Mouse (Mus musculus) CH12.LX (cell line): ENCODE measurements around the gene Nat8f4. TPM values are rescaled to one million over a fixed set of nuclear protein-coding genes. Genes with fewer than 3 reads are reported as not detected.
"Not testable (repeated sequence)": the region's sequence is repeated elsewhere in the genome, so short reads cannot be mapped to it uniquely, and the experiment has no call there.

Source experiments
- DNase-seq: peaks from one replicate; pipeline ENCODE4 v3.0.0-alpha.2; 2013; ENCODE audit errors: extremely low read depth
- H3K27ac ChIP-seq: 2 replicates; pipeline ENCODE4 v1.5.1; 2012; ENCODE audit warnings: low read depth, mild to moderate bottlenecking, control low read depth, moderate library complexity; ENCODE audit not compliant: insufficient read depth
- H3K27me3 ChIP-seq: replicated peaks from 2 replicates; pipeline ENCODE3; 2012; ENCODE audit warnings: inconsistent platforms
- H3K36me3 ChIP-seq, 2 experiments: replicated peaks in 1 of 2; 2 replicates each; pipeline versions ENCODE3 to v1.6.1; 2012; ENCODE audit warnings: inconsistent platforms in 1 of 2, low read length in 1 of 2, mild to moderate bottlenecking in 1 of 2, mixed read lengths in 1 of 2, moderate library complexity in 1 of 2; ENCODE audit not compliant: control insufficient read depth in 1 of 2, insufficient read depth in 1 of 2
- H3K4me1 ChIP-seq, 2 experiments: 2 replicates each; pipeline ENCODE4 v1.6.1; 2012; ENCODE audit warnings: inconsistent platforms in 1 of 2, moderate library complexity in 1 of 2; ENCODE audit not compliant: insufficient read depth in 2 of 2, control insufficient read depth in 1 of 2
- H3K4me2 ChIP-seq: 2 replicates; pipeline ENCODE4 v1.6.1; 2012; ENCODE audit warnings: low read depth, mild to moderate bottlenecking, control low read depth; ENCODE audit not compliant: poor library complexity, insufficient read depth, severe bottlenecking
- H3K4me3 ChIP-seq, 3 experiments: fragments of 150-350 bp in 1 of 3; sonication (generic) in 1 of 3; replicated peaks in 1 of 3; 2 replicates each; pipeline versions ENCODE3 to v1.5.1; 2011 to 2012; ENCODE audit warnings: low read depth in 2 of 3, low read length in 2 of 3, mild to moderate bottlenecking in 2 of 3, moderate library complexity in 2 of 3, control low read depth in 1 of 3, improper control_type of control experiment in 1 of 3, inconsistent platforms in 1 of 3, mixed read lengths in 1 of 3; ENCODE audit not compliant: poor library complexity in 1 of 3
- H3K79me2 ChIP-seq: replicated peaks from 2 replicates; pipeline ENCODE4 v1.6.1; 2012; ENCODE audit warnings: mild to moderate bottlenecking, moderate library complexity; ENCODE audit not compliant: control insufficient read depth, poor library complexity, insufficient read depth, severe bottlenecking; ENCODE audit errors: extremely low read depth
- H3K9ac ChIP-seq: 2 replicates; pipeline ENCODE4 v1.6.1; 2012; ENCODE audit warnings: low read depth, mild to moderate bottlenecking, control low read depth, moderate library complexity; ENCODE audit not compliant: insufficient read depth
- H3K9me3 ChIP-seq: replicated peaks from 2 replicates; pipeline ENCODE3; 2012; ENCODE audit warnings: low read length, inconsistent platforms, mixed read lengths
- CHD2 ChIP-seq: IDR thresholded peaks from 2 replicates; pipeline ENCODE4 v1.6.1; 2011; ENCODE audit warnings: low read length, improper control_type of control experiment
- CTCF ChIP-seq, 2 experiments: IDR thresholded peaks in 1 of 2; conservative IDR thresholded peaks in 1 of 2; 2 replicates each; pipeline ENCODE4 v1.5.1; 2011 to 2012; ENCODE audit warnings: low read depth in 2 of 2, low read length in 2 of 2, improper control_type of control experiment in 1 of 2, inconsistent platforms in 1 of 2, mild to moderate bottlenecking in 1 of 2, moderate library complexity in 1 of 2
- ELF1 ChIP-seq: IDR thresholded peaks from 2 replicates; pipeline ENCODE4 v1.6.1; 2014; ENCODE audit warnings: low read depth, mild to moderate bottlenecking, inconsistent platforms, low read length, improper control_type of control experiment
- EP300 ChIP-seq: IDR thresholded peaks from 2 replicates; pipeline ENCODE4 v1.6.1; 2011; ENCODE audit warnings: low read length, improper control_type of control experiment
- HCFC1 ChIP-seq: IDR thresholded peaks from 2 replicates; pipeline ENCODE4 v1.6.1; 2012; ENCODE audit warnings: low read depth, mild to moderate bottlenecking, inconsistent platforms, low read length, improper control_type of control experiment
- IRF4 ChIP-seq: IDR thresholded peaks from 2 replicates; pipeline ENCODE4 v1.6.1; 2014; ENCODE audit warnings: low read depth, mild to moderate bottlenecking, inconsistent platforms, low read length, improper control_type of control experiment
- JUN ChIP-seq: IDR thresholded peaks from 2 replicates; pipeline ENCODE4 v1.6.1; 2011; ENCODE audit warnings: low read depth, mild to moderate bottlenecking, low read length, improper control_type of control experiment, moderate library complexity; ENCODE audit not compliant: insufficient read depth
- JUND ChIP-seq: conservative IDR thresholded peaks from 2 replicates; pipeline ENCODE4 v1.6.1; 2011; ENCODE audit warnings: low read depth, low read length, improper control_type of control experiment
- KAT2A ChIP-seq: IDR thresholded peaks from 2 replicates; pipeline ENCODE4 v1.6.1; 2012; ENCODE audit warnings: low read length, improper control_type of control experiment, inconsistent platforms; ENCODE audit not compliant: insufficient replicate concordance
- MAZ ChIP-seq: IDR thresholded peaks from 2 replicates; pipeline ENCODE4 v1.6.1; 2012; ENCODE audit warnings: low read depth, mild to moderate bottlenecking, inconsistent platforms, low read length, improper control_type of control experiment, moderate library complexity
- NELFE ChIP-seq: IDR thresholded peaks from 2 replicates; pipeline ENCODE4 v1.6.1; 2011; ENCODE audit warnings: low read depth, low read length, improper control_type of control experiment
- NRF1 ChIP-seq: IDR thresholded peaks from 2 replicates; pipeline ENCODE4 v1.6.1; 2014; ENCODE audit warnings: low read depth, mild to moderate bottlenecking, inconsistent platforms, low read length, improper control_type of control experiment, moderate library complexity
- POLR2A ChIP-seq: IDR thresholded peaks from 2 replicates; pipeline ENCODE4 v1.6.1; 2011; ENCODE audit warnings: low read depth, mild to moderate bottlenecking, improper control_type of control experiment, low read length
- POLR2AphosphoS2 ChIP-seq: IDR thresholded peaks from 2 replicates; pipeline ENCODE4 v1.6.1; 2011; ENCODE audit warnings: low read depth, low read length, improper control_type of control experiment
- RAD21 ChIP-seq: IDR thresholded peaks from 2 replicates; pipeline ENCODE4 v1.6.1; 2011; ENCODE audit warnings: low read depth, mild to moderate bottlenecking, low read length, improper control_type of control experiment, moderate library complexity
- RCOR1 ChIP-seq: conservative IDR thresholded peaks from 2 replicates; pipeline ENCODE4 v1.6.1; 2012; ENCODE audit warnings: low read depth, mild to moderate bottlenecking, inconsistent platforms, low read length, improper control_type of control experiment
- SIN3A ChIP-seq: IDR thresholded peaks from 2 replicates; pipeline ENCODE4 v1.6.1; 2012; ENCODE audit warnings: low read length, improper control_type of control experiment, inconsistent platforms
- SMC3 ChIP-seq: IDR thresholded peaks from 2 replicates; pipeline ENCODE4 v1.6.1; 2011; ENCODE audit warnings: low read depth, low read length, improper control_type of control experiment
- TBP ChIP-seq: conservative IDR thresholded peaks from 2 replicates; pipeline ENCODE4 v1.6.1; 2011; ENCODE audit warnings: low read depth, low read length, improper control_type of control experiment
- TCF12 ChIP-seq: IDR thresholded peaks from 2 replicates; pipeline ENCODE4 v1.6.1; 2014; ENCODE audit warnings: low read depth, mild to moderate bottlenecking, inconsistent platforms, low read length, improper control_type of control experiment
- UBTF ChIP-seq: IDR thresholded peaks from 2 replicates; pipeline ENCODE4 v1.6.1; 2012; ENCODE audit warnings: low read depth, mild to moderate bottlenecking, inconsistent platforms, low read length, improper control_type of control experiment, moderate library complexity
- USF1 ChIP-seq: IDR thresholded peaks from 2 replicates; pipeline ENCODE4 v1.6.1; 2014; ENCODE audit warnings: low read depth, mild to moderate bottlenecking, inconsistent platforms, low read length, improper control_type of control experiment
- USF2 ChIP-seq: conservative IDR thresholded peaks from 2 replicates; pipeline ENCODE4 v1.6.1; 2011; ENCODE audit warnings: low read depth, low read length, improper control_type of control experiment
- ZMIZ1 ChIP-seq: IDR thresholded peaks from 2 replicates; pipeline ENCODE4 v1.6.1; 2012; ENCODE audit warnings: low read depth, mild to moderate bottlenecking, inconsistent platforms, low read length, improper control_type of control experiment
- dilution Hi-C: fragments of 300-500 bp; cut with MboI; formaldehyde crosslinking; loops from 2 replicates; pipeline ENCODE4 v1.14.3; 2020; ENCODE audit warnings: low sequenced_read_pairs; ENCODE audit not compliant: extremely low pct_unique_long_range_greater_than_20kb, extremely low pct_ligation_motif_present
- in situ Hi-C: fragments of 300-500 bp; cut with MboI; formaldehyde crosslinking; loops from 3 replicates; pipeline ENCODE4 v1.14.3; 2019; ENCODE audit warnings: low sequenced_read_pairs, low pct_ligation_motif_present, low pct_unique_long_range_greater_than_20kb, mixed read lengths
- polyA plus RNA-seq: library from polyadenylated mRNA; unstranded; fragments of >175 nt; gene quantifications from 2 replicates; pipeline ENCODE4 v1.2.1, GENCODE M21; 2012; ENCODE audit warnings: low read depth; ENCODE audit not compliant: insufficient read length
- total RNA-seq, 2 experiments: library from RNA; depleted of rRNA; stranded (reverse); fragments of 300-350 nt in 1 of 2; fragments of >200 nt in 1 of 2; gene quantifications; 2 replicates each; pipeline ENCODE4 v1.2.3; 2012 to 2014

Nat8f4 gene
- total RNA-seq (2012; rRNA removed) (2.1 and 2.3 TPM in 2 replicates), total RNA-seq (2014; rRNA removed) (2.4 and 2.9 TPM in 2 replicates), polyA plus RNA-seq (1.3 and 1.8 TPM in 2 replicates)

GRCm38 (mm10) chr6:85904642-85905061 lies at the start of gene Nat8f4:
Gene Nat8f4 (minus strand): TSS chr6:85904884.
- H3K4me1 ChIP-seq, result not testable (repeated sequence)
- H3K4me2 ChIP-seq, result peak within 1 kb of the TSS; percentile 73; the same call in 1 of the 2 replicates
- 0 out of 2 replicates have a peak, but pooled peaks have one; percentile 27 for TF ChIP-seq UBTF
- 0 out of 2 replicates have a peak, but pooled peaks have one; percentile 7 for TF ChIP-seq IRF4
- peak; percentile 51 for TF ChIP-seq ELF1
- TF ChIP-seq NRF1, result 0 out of 2 replicates have a peak, but pooled peaks have one; percentile 26
- TF ChIP-seq CTCF (conservative IDR thresholded peaks at IDR 0.05 in 1 of 2, IDR thresholded peaks at IDR 0.05 in 1 of 2; ENCODE audit: low read depth in 2 of 2, low read length in 2 of 2), result peak; percentile 17 to 69; a peak in 2 of 4 replicates
- peak; percentile 21; the same call in 1 of the 2 replicates for TF ChIP-seq NELFE
- peak; percentile 44; the same call in 1 of the 2 replicates for TF ChIP-seq POLR2A
- 0 out of 2 replicates have a peak, but pooled peaks have one; percentile 40 for TF ChIP-seq TCF12
- peak; percentile 49 for TF ChIP-seq HCFC1
- TF ChIP-seq SMC3, result peak; percentile 56
- peak; percentile 32 for TF ChIP-seq RAD21
- 0 out of 2 replicates have a peak, but pooled peaks have one; percentile 32 for TF ChIP-seq TBP
- TF ChIP-seq, all 38 proteins: peak for 12; not testable (repeated sequence) for 26
- H3K27me3 ChIP-seq, dilution Hi-C loops, H3K27ac ChIP-seq, H3K79me2 ChIP-seq, H3K36me3 ChIP-seq, H3K9me3 ChIP-seq: not testable (repeated sequence)
- peak within 1 kb of the TSS; percentile 49; the same call in 1 of the 2 replicates for H3K9ac ChIP-seq
- H3K4me3 ChIP-seq, result peak within 1 kb of the TSS; percentile 35 to 66 (median 45)
- peak; percentile 20 for DNase-seq
- in situ Hi-C loops, result loop anchor here (25.0 kb wide), 2 partner anchors 317 to 442 kb away; partner anchors contain the start of genes Alms1, Cct7 and Pradc1

DNA sequence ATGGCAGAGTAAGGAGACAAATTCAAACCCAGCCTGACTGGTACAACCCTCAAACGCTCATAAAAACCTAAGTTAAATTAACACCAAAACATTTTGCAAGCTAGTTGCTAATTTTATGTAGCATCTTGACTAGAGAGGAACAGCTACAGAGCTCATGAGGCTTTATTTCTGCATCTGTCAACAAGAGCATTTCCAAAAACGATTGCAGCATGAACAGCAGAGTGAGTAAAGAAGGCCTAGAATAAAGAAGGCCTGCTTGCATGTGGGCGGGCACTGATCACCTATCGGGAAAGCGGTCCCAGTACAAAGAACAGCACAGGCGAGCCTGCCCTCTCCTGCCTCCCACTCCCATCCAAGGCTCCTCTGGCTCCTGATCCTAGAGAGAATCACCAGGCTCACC lies 43.9 kb upstream of the Nat8f4 start:
- Histone ChIP-seq H3K27me3 (no peaks in the 10 kb centered on the region), H3K4me1 (peaks cover 0 to 4% of the 10 kb centered on the region in 2 experiments; a peak in 1 of 4 replicates), H3K27ac (no peak overlapping the region), H3K79me2 (no peaks in the 10 kb centered on the region), H3K9ac (no peak overlapping the region), H3K4me3 (no peak overlapping the region), H3K9me3 (no peaks in the 10 kb centered on the region), H3K36me3 (peaks cover 74 to 94% of the 10 kb centered on the region in 2 experiments), H3K4me2 (no peak overlapping the region)
- in situ Hi-C loops (no loop called here), dilution Hi-C loops (no loop called here)
- no peak for TF ChIP-seq JUN
- TF ChIP-seq TCF12, result no peak
- no peak for TF ChIP-seq MAZ
- TF ChIP-seq TBP, result no peak
- no peak for TF ChIP-seq KAT2A
- no peak for TF ChIP-seq UBTF
- TF ChIP-seq USF1, result no peak
- no peak for TF ChIP-seq RCOR1
- no peak for TF ChIP-seq SIN3A
- no peak for TF ChIP-seq NELFE
- no peak for TF ChIP-seq ZMIZ1
- no peak for TF ChIP-seq NRF1
- no peak for TF ChIP-seq SMC3
- no peak for TF ChIP-seq USF2
- no peak for TF ChIP-seq ELF1
- TF ChIP-seq JUND, result no peak
- TF ChIP-seq CTCF (conservative IDR thresholded peaks at IDR 0.05 in 1 of 2, IDR thresholded peaks at IDR 0.05 in 1 of 2; ENCODE audit: low read depth in 2 of 2, low read length in 2 of 2), result no peak
- TF ChIP-seq CHD2, result no peak
- no peak for TF ChIP-seq EP300
- TF ChIP-seq POLR2AphosphoS2, result no peak
- no peak for DNase-seq
